Mouse (Mus musculus) layer of hippocampus, adult 18-20 months (tissue): ENCODE data around the gene Aip. TPM values are rescaled to one million over a fixed set of nuclear protein-coding genes. Genes with fewer than 3 reads are reported as not detected.
A peak's percentile ranks its signal among the peaks of the same experiment; 100 is the strongest.

Source experiments
- DNase-seq, 2 experiments: peaks; one replicate each; pipeline ENCODE4 v3.0.0; 2022; ENCODE audit warnings: low spot score in 2 of 2
- total RNA-seq, 2 experiments: library from RNA; stranded (reverse); gene quantifications; 2 replicates each; pipeline ENCODE4 v1.2.3; 2021

The Aip gene
- total RNA-seq, 2 experiments from 2014 or later, result 121 to 140 TPM

DNA sequence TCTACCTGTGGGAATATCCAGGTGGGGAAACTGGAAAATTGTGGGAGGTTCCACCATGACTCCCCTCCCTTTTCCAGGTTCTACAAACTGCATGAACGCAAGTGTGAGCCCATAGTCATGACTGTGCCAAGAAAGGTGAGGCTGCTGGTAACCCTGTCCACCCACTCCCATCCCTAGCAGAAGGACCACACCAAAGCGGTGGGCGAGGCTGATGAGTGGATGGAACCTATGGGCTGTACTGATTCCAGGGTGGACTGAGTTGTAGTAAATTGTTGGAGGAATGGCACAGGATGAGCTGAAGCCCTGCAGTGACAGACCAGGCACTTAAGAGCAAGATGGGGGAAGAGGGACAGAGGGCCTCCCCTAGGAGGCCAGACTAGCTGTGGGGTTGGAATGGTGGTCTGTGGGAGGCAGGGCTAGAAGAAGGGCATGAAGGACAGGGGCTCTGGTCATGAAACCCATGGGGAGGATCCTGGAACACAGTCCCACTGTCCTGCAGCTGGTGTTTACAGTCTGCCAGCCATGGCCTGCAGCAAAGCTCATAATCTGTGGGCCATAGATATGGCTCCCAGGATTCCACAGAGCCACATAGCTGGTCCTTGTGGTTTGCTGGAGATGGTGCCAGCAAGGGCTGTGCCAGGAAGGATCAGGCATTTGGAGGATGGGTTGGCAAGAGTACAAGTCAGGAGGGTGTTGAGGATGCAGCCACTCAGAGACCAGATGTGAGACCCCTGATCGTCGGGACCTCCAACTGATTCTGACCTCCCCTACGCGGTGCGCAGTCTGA is 27.0 kb upstream of the Aip start:
- DNase-seq, result no peak

DNA sequence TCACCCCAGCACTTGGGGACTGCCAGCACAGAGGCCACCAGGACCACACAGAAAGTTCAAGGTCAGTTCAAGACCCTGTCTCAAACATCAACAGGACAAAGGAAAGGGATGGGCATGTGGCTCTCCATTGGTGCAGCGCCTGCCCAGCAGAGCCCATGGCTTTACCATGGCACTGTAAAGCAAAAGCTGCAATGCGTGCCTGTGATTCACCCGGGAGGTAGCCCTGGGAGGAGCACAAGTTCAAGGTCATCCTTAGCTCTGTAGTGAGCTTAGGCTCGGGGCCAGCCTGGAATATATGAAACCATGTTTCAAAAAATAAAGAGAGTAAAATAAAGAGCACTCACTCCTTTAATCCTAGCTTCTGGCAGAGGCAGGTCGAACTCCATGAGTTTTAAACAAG is 26.2 kb upstream of the Aip start:
- DNase-seq, result no peak

DNA sequence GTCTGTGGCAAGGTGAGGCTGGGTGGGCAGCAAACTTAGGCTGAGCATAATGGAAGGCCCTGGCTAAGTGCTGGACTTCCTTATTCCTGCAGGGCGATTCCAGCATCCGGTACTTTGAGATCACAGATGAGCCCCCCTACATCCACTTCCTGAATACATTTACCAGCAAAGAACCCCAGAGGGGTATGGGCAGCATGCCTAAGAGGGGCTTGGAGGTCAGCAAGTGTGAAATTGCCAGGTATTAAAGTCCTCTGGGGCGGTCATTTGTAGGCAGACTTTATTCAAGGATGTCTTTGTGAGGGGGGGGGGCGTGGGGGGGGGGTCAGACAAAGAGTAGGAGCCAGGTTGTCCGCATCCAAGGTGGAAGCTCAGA is 25.8 kb upstream of the Aip start:
- DNase-seq, result no peak

DNA sequence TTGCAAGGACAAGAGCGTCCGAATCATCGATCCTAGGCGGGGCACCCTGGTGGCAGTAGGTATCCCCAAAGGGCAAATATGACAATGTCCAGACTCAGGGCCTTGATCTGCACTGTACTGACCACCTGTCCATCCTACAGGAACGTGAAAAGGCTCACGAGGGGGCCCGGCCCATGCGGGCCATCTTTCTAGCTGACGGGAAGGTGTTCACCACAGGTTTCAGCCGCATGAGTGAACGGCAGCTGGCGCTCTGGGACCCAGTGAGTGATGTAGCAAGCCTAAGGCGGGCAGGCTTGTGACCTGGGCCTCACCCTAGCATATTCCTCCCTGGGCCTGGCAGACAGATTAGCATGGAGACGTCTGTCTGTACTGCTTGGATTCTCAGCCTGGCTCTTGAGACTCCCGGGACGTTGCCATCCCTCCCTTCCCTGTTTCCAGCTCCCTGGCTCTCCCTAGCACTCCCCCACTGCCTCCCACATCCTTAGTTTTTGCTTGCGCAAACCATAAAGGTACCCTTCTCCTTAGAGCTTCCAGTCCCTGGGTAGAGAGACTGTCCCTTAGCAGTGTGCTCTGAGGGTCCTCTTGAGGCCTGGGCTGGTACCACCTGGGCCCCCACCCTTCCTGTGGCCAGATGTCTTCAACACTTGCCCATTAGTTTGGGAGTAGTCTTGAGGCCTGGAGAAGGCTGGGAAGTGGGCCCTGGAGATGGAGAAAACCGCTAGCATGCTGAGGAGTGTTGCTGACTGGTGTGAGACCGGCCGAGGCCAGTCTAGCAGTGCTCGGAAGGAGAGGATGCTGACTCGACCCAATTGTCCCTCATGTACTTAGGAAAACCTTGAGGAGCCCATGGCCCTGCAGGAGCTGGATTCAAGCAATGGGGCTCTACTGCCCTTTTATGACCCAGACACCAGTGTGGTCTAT is 25.2 kb upstream of the Aip start:
- no peak for DNase-seq

DNA sequence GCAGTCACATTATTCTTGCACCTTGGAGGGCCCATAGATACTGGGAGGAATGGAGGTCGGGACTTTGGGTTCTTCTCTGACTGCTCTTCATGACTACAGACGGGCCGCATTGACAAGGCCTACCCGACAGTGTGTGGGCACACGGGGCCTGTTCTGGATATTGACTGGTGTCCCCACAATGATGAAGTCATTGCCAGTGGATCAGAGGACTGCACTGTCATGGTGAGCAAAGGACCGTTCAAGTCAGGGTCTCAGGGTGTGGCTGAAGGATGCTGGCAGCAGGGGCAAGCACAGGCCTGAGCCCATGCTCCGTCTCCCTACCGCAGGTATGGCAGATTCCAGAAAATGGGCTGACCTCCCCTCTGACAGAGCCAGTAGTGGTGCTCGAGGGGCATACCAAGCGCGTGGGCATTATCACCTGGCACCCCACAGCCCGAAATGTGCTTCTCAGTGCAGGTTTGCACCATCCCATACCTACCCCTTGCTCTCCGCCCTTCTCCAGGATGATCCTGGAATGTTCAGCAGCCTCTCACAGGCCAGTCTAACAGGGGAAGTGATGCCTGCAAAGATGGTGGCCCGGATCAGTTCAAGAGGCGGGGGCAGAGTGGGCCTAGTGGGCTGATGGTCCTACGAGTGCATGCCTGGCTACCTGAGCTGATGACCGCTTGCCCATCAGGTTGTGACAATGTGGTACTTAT is 24.3 kb upstream of the Aip start:
- no peak for DNase-seq

DNA sequence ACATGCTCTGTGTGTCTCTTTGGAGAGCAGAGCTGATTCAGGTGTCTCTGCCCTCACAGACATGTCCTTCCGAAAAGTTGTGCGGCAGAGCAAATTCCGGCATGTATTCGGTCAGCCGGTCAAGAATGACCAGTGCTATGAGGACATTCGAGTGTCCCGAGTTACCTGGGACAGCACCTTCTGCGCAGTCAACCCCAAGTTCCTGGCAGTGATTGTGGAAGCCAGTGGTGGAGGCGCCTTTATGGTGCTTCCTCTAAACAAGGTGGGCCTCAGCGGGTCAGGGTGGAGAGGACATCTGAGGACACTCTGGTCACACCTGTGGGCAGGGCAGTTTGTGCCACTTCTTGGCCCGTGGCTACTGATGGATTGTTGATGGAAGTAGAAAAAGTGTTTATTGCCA is 23.6 kb upstream of the Aip start:
- no peak for DNase-seq

DNA sequence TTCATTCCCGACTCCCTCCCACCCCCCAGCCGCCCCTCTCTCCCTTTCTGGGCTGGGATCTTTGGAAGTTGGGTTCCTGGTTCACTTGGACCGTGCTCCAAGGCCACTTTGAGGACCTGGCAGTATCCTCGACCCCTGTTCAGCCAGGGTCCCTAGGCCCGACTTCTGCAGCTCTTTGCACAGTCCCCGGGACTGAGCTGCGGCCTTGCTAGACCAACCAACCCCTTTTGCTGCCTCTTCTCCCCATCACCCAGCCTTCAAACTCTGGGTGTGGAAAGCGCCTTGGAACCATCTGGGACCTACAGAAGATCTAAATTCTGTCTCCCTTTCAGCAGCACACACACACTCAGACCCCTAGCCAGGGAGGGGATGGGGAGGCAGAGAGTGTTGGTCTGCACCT is 23.2 kb upstream of the Aip start:
- no peak for DNase-seq

DNA sequence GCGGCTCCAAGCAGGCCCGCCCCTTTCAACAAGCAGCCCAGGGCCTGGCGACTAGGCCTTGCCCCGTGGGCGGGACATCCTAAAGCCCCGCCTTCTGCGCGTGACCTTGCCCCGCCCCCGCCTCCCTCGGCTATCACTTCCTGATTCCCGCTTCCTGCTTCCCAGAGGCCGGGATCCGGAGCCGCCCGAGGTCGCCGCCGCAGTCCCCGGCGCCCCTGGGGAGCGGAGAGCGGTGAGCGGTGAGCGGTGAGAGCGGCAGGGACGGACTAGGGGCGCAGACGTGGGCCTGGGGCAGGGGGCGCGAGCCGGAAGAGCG is 22.8 kb upstream of the Aip start, which contains the start of gene Coro1b:
Coro1b (plus strand) TSS at position 129 of the 316 bp plus-strand sequence.
- DNase-seq, result peak; percentile 89 to 97

DNA sequence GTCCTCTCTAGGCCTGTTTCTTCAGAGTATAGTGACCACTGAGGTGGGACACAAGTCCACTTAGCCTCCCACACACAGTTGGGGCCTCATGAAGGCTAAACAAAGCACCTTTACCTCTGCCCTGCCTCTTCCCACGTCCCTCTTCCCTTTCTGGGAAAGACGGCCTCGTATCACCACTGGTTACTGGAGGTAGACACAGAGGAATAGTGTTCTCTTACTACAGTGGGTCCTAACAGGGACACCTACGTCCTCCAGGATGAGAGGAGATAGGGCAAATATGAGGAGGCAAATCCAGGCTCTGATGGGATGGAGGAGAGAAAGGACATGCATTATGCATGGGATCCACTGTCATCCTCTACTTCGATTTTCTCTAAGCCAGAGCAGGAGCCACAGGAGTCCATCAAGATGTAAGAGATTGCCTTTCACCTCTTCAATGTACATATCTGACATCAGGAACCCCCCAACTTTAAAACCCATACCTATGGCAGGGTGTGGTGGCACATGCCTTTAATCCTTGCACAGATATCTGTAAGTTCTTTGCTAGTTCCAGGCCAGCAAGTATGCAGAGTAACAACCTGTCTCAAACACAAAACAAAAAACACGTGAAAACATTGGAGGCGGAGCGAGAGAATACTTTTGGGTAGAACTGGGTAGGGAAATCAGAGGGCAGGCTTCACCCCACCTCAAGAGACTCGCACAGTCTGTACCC is 22.3 kb upstream of the Aip start:
- DNase-seq, result no peak

DNA sequence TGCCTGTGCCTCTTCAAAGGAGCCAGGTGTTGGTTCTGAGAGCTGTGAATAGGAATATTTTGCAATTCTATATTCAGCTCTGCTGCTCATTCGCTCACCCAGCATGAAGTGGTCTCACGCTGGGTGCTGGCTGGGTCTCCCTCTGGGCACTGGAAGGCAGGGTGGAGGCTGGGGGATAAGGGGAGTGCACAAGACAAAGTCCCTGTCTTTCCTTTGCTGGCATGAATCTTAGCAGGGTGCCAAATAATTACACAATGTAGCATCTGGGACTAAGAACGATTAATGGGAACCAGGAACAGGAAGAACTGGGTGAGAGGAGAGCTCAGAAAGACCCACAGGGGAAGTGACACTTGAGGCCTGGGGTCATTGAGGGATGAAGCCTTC is 21.4 kb upstream of the Aip start:
- DNase-seq, result no peak

DNA sequence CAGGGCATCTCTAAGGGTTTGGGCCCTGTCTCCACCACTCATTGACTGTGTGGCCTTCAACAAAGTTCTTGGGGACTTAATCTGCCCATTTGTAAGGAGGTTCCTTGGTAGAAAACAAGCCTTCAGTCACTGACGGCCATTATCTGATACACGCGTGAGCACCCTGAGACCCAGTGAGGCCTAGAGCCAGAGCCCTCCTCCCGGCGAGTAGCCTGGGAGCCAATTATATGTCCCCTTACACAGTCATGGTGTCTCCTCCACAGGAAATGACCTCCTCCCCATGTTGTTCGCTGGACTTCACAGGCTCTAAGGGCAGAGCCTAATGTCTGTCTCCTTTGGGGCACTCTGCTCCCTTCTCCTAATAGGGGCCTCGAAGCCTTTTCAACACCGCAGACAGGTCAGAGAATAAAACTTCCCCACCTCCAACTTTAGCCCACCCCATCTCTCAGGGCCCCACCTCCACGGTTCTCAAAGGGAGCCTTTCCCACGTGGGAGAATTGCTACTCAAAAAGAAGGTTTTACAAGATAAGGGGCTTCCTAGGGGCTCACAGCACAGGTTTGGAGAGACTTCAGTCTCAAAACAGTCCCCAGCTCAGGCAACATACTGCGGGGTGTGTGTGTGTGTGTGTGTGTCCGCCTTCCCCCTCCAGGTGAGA is 20.8 kb upstream of the Aip start:
- no peak for DNase-seq

DNA sequence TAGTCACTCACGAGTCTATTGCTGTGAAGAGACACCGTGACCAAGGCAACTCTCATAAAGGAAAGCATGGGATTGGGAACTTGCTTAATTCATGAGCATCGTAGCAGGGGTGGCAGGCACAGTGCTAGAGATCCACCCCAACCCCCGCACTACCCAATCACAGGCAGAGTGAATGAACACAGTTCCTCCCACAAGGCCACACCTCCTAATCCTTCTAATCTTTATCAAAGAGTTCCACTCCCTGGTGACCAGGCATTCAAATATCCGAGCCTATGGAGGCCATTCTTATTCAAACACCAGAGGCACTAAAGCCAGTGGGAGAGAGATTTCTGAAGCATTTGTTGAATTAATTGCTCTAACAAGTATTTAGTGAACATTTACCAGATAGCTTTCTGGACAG is 20.3 kb upstream of the Aip start:
- DNase-seq, result no peak

DNA sequence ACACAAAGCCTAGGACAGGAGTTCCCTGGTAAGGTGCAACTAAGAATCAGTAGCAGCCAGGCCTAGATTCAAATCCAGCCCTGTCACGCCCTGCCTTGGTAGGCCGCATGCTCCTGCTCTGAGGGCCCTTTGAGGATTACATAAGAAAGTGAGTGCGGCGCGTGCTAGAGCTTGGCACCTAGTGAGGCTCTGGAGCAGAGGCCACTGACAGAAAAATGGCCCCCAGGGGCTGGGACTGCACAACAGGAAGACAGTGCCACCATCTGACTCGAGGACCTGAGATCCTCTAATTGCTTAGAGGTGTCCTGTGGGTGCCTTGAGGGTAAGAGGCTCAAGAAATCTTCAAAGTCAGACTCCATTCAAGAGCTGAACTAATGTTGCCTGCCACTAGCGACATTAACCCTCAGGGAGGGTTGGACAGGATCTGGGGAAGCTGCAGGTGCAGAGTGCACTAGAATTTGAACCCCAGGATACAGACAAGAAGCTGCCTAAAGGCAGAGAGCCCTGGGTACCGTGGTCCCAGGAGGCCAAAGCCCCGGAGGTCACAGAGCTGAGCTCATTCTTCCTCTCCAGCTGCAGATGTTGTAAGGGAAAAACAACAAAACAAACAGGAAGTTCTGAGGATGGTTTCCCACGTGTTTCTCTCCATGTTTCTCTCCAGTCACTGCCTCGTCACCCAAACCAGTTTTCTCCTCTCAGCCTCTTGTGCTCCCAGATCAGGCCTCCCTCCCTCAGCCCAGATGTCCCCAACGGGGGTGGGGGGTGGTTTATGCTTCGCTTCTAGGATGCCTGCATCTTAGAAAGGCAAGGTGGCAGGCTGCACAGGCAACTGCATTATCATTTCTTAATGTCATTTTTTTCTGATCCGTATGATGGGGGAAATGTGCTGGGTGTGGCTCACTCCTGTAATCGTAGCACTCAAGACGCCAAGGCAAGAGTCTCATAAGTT is 19.2 kb upstream of the Aip start:
- DNase-seq, result no peak

DNA sequence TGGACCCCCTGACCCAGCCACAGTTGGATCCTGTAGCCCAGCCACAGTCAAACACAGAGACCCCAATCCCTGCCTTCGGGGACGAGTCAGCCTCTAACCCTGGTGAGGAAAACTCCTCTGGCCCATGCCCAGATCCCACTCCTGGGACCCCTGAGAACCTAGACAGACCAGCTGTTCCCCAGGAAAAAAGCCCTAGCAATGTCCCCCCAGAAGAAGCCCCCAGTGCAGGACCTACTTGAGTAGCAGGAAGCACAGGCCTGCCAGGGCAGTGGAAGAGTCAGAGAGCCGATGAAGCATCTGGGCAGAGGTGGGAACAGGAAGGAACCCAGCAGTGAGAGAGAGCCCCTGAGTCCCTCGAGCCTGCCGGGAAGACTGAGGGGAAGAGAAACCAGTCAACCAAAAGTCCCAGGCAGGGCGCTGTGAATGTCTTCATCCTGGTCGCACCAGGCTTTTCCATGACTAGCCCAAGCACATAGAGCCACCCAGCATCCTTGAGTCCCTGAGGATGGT is 18.2 kb upstream of the Aip start, which contains the start of gene Cabp4:
Cabp4 (minus strand) TSS at position 275 of the 510 bp plus-strand sequence.
- DNase-seq, result no peak

DNA sequence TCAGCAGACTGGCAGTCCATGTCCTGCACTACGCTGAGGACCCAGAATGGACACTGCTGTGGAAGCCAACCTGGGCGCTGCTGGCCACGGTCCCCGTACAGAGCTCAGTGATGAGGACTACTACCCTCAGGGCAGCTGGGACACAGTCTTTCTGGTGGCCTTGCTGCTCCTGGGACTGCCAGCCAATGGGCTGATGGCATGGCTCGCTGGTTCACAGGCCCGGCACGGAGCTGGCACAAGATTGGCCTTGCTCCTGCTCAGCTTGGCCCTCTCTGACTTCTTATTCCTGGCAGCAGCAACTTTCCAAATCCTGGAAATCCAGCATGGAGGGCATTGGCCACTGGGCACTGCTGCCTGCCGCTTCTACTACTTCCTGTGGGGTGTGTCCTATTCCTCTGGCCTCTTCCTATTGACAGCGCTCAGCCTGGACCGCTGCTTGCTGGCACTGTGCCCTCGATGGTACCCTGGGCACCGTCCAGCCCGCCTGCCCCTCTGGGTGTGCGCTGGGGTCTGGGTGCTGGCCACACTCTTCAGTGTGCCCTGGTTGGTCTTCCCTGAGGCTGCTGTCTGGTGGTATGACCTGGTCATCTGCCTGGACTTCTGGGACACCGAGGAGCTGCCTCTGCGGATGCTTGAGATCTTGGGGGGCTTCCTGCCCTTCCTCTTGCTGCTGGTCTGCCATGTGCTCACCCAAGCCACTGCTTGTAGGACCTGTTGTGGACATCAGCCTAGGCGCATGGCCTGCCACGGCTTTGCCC is 16.9 kb upstream of the Aip start:
- no peak for DNase-seq

DNA sequence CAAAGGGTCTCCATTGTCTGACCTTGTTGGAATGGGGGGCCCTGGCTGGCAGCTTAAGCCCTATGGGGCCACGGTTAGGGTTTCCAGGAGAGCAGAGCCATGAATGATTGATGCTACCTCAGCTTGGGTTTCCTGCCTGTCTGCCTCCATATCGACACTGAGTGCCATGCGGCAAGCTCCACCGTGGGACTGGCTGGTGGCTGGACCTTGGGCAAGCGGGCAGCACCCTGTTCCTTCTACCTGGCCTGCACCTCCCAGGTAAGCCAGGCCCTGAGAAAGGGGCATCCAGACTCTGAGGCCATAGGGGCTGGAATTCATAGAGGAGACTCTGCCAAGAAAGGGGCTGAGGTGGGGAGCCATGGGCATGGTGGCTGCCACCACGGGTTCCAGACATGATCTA is 14.5 kb upstream of the Aip start:
- DNase-seq, result no peak

DNA sequence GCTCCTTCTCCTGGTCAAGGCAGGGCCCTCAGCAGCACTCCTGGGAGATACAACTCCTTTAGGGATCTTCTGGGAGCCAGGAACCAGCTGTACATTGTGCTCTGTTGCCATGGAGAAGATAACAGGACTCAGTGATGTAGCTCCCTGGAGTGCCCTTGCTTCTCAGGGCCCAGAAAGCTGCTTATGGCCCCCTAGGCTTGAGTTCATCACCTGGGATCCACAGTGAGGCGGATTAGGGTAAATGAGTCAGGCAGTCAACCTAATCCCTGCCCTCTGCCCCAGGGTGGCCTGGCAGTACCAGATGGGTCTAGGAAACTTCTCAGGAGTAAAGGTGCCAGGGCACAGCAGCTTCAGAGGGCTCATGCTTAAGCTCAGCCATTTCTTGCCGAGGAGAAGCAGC is 13.8 kb upstream of the Aip start, which contains the start of gene Gpr152:
Gpr152 (plus strand) TSS at position 342 of the 400 bp plus-strand sequence.
- DNase-seq, result no peak

DNA sequence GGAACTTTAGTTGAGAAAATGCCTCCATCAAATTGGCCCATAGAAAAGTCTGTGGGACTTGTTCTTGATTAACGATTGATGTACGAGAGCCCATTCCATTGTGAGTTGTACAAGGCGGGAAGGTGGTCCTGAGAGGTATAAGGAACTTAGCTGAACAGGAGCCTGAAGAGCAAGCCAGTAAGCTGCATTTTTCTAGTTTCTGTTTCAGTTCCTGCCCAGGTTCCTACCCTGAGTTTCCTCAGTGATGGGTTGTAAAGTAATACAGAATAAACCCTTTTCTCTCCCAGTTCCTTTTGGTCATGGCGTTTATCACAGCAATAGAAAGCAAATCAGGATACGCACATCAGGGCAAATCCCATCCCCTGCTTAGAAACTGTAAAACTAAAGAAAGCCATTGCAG is 12.3 kb upstream of the Aip start:
- no peak for DNase-seq

DNA sequence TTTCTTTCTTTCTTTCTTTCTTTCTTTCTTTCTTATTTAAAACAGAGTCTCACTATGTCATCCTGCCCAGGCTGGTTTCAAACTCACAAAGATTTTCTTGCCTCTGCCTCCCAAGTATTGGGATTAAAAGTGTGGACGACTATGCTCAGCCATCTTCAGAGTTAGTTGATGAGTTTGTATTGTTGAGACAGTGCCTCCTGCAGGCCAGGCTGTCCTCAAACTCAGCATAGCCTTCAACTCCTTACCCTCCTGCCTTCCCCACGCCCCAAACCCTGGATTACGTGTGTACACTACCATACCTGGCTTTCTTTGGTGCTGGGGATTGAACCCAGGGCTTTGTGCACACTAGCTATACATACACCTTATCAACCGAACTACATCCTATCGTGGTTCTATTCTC is 10.8 kb upstream of the Aip start:
- no peak for DNase-seq
